Mouse (Mus musculus): ENCODE measurements around the gene Aspscr1.

DNA sequence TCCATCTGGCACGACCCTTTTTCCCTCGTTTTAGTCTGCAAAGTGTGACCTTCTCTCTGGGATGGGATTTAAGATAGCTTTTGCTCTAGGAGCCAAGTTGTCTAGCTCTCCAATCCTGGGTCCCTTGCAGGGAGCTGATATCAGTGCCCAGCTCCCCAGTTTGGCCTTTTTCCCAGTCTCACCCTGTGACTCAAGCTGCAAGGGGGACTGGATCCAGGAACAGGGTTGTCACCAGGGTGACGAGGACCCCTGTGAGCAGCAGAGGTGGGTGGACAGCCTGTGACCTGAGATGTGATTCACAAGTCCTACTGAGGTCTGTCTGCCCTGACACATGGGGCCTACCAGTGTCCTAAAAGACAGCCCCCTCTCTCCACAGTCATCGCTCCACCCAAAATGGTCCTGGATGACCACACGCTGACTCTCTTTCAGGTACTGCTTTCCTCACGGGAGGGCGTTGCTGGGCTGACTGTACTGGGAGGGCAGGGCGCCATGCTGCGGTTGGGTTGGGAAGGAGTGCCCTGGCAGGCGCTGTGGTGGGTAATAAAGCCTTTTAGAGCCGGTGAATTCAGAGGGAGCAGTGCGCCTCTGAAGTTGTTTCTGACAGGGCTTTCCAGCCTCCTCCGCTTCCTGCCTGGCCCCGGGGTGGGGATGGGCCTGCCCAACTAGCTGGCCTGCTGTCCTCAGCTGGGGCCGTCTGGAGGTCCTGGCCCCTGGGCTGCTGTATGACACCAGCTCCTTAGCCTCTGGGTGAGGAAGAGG lies 31.1 kb downstream of the Aspscr1 start:
- TF ChIP-seq USF1 (IDR thresholded peaks at IDR 0.05; ENCODE audit: low read depth) (no peak), POLR2AphosphoS2 (IDR thresholded peaks at IDR 0.05; ENCODE audit: insufficient read length, low read depth) (no peak), POLR2A (IDR thresholded peaks at IDR 0.05; ENCODE audit: insufficient read length, low read depth) (no peak), MYOD1 (IDR thresholded peaks at IDR 0.05; ENCODE audit: control insufficient read depth in 1 of 3, insufficient read length in 2 of 3, low read depth in 2 of 3) (no peak), MYOG (IDR thresholded peaks at IDR 0.05; ENCODE audit: control insufficient read depth in 1 of 3, insufficient read depth in 1 of 3, insufficient read length in 2 of 3, low read depth in 2 of 3) (no peak), MAX (IDR thresholded peaks at IDR 0.05; ENCODE audit: low read depth) (no peak), E2F4 (IDR thresholded peaks at IDR 0.05; ENCODE audit: insufficient read depth) (no peak), TCF12 (IDR thresholded peaks at IDR 0.05; ENCODE audit: insufficient read depth, poor library complexity, severe bottlenecking) (no peak), CEBPB (IDR thresholded peaks at IDR 0.05; ENCODE audit: insufficient read depth, poor library complexity, severe bottlenecking) (no peak), TCF3 (IDR thresholded peaks at IDR 0.05; ENCODE audit: insufficient read length, low read depth) (no peak)

Measured in myocyte (in vitro differentiated cells).